Mouse (Mus musculus) limb, embryonic 14.5 days (tissue): ENCODE measurements around the gene Tifab. TPM values are rescaled to one million over a fixed set of nuclear protein-coding genes. Genes with fewer than 3 reads are reported as not detected.

Experiments used
- ATAC-seq: fragments of 200-750 bp; cut with Nextera tagmentation; 2 replicates; pipeline ENCODE4 v1.8.0; 2017; ENCODE audit warnings: low read depth, moderate number of reproducible peaks, moderate TSS enrichment; ENCODE audit not compliant: low FRiP score
- DNase-seq: peaks from one replicate; pipeline ENCODE4 v3.0.0-alpha.2; 2015; ENCODE audit warnings: low spot score
- H3K27ac ChIP-seq: fragments of 300-500 bp; sonication (generic); replicated peaks from 2 replicates; pipeline ENCODE4 v1.5.1; 2014; ENCODE audit warnings: low read depth, mild to moderate bottlenecking, low read length, moderate library complexity, mixed read lengths
- H3K27me3 ChIP-seq: fragments of 300-500 bp; sonication (generic); 2 replicates; pipeline ENCODE4 v1.6.1; 2014; ENCODE audit warnings: low read length, mixed read lengths; ENCODE audit not compliant: control insufficient read depth, insufficient read depth
- H3K36me3 ChIP-seq: fragments of 300-500 bp; sonication (generic); 2 replicates; pipeline ENCODE4 v1.6.1; 2014; ENCODE audit warnings: mild to moderate bottlenecking, low read length, moderate library complexity, mixed read lengths; ENCODE audit not compliant: control insufficient read depth, insufficient read depth
- H3K4me1 ChIP-seq: fragments of 300-500 bp; sonication (generic); 2 replicates; pipeline ENCODE4 v1.6.1; 2014; ENCODE audit warnings: antibody characterized with exemption, low read length, mixed read lengths; ENCODE audit not compliant: control insufficient read depth, insufficient read depth
- H3K4me2 ChIP-seq: fragments of 300-500 bp; sonication (generic); replicated peaks from 2 replicates; pipeline ENCODE4 v1.6.1; 2014; ENCODE audit warnings: low read depth, mild to moderate bottlenecking, low read length, moderate library complexity; ENCODE audit not compliant: severe bottlenecking
- H3K4me3 ChIP-seq: fragments of 300-500 bp; sonication (generic); replicated peaks from 2 replicates; pipeline ENCODE4 v1.5.1; 2014; ENCODE audit warnings: low read length
- H3K9ac ChIP-seq: fragments of 300-500 bp; sonication (generic); 2 replicates; pipeline ENCODE4 v1.6.1; 2014; ENCODE audit warnings: mild to moderate bottlenecking, low read depth, low read length, moderate library complexity; ENCODE audit not compliant: severe bottlenecking
- H3K9me3 ChIP-seq: fragments of 300-500 bp; sonication (generic); 2 replicates; pipeline ENCODE4 v1.6.1; 2016; ENCODE audit warnings: low read length; ENCODE audit not compliant: control insufficient read depth
- POLR2A ChIP-seq: fragments of 200-500 bp; IDR thresholded peaks from 2 replicates; pipeline ENCODE4 v1.8.0; 2012; ENCODE audit warnings: inconsistent platforms, mild to moderate bottlenecking, moderate library complexity, borderline replicate concordance; ENCODE audit not compliant: insufficient read depth, insufficient read length; ENCODE audit errors: extremely low read depth
- WGBS: fragments of 180-500 bp; shearing (Covaris S2); extraction: QIAGEN DNeasy Blood & Tissue Kit; methylation state at CpG from one replicate; pipeline ENCODE4 v1.1.7; 2014; 5-methylcytosine and 5-hydroxymethylcytosine counted together
- polyA plus RNA-seq, 2 experiments: library from polyadenylated mRNA; depleted of rRNA in 1 of 2; stranded (reverse) in 1 of 2; unstranded in 1 of 2; fragments of >200 nt; fragmentation: Nextera tagmentation in 1 of 2; extraction: Ambion mirVana in 1 of 2; gene quantifications; 2 replicates each; pipeline versions ENCODE4 v1.2.1 to v1.2.3; 2012 to 2014

Tifab gene
- polyA plus RNA-seq, 2 experiments, result 1.1 to 2.0 TPM

DNA sequence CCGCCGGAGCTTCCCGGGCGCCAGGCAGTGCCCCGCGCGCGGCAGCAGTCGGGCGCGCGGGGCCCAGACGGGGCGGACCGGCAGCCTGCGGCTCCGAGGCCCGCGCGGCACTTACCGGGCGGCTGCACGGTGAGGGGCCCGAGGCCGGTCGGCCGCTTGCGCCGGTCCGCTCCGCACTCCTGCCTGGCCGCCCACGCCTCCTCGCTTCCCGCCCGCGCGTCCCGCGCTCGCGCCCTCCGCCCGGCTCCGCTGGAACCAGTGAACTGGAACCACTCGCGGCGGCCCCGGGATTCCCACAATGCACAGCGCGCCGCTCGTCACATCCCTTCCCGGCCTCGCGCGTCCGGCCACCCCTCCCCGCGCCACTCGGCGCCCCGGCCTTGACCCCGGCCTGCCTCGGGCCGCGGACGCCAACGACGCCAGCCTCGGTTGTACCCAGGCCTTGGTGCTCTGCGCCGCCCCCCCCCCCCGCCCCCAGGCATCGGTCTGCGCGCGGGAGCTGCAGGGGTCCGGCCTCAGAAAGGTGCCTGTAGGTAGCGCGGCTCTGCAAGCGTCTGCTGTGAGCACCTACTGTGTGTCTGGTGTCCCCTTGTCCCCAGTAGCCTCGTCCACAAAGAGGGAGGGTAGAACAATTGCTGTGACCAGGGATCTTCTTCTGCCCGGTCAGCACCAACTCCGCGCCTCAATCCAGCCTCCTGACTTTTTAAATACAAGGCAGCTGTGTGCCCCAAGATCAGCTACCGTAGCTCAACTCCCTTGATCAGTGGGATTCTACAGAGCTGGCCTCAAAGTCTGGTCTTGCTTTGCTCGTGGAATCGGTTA lies 43.2 kb downstream of the Tifab start:
- peak overlapping the region; percentile 98 for H3K4me3 ChIP-seq
- TF ChIP-seq POLR2A, result peak; percentile 62; the same call in 1 of the 2 replicates
- H3K36me3 ChIP-seq, result peaks cover 7% of the 10 kb centered on the region; the same call in 1 of the 2 replicates
- peak; percentile 82 for ATAC-seq
- peak overlapping the region; percentile 88 for H3K27ac ChIP-seq
- no peaks in the 10 kb centered on the region for H3K9me3 ChIP-seq
- H3K4me2 ChIP-seq, result peak overlapping the region; percentile 90
- 4% methylated on average over 58 of the region's 89 CpGs for WGBS
- H3K4me1 ChIP-seq, result peaks cover 31% of the 10 kb centered on the region
- H3K27me3 ChIP-seq, result no peaks in the 10 kb centered on the region
- DNase-seq, result peak; percentile 78
- H3K9ac ChIP-seq, result peak overlapping the region; percentile 97

DNA sequence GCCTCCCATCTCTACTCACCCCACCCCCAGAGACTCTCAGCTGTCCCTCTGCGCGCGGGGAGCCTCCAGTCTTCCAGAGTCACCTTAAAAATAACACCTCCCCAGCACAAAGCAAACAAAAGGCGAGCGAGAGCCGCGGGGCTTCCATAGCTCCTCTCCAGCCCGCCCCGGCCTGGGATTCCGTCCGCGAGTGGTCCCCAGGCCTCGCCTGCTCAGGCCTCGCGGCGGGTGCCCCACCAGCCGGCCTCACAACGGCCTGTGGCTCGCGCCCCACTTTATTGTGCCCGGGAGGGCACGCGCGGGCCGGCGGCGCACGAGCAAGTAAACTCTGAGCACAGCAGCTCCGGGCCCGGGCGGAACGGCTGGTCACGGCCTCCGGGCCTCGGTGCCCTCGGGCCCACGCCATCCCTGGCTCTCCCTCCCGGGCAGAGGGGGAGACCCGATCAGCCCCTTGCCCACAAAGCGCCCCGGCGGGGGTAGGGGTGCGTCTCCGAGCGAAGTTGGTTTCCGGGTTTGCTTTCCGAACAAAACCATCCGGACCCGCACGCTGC lies 44.0 kb downstream of the Tifab start:
- Histone ChIP-seq H3K9me3 (no peaks in the 10 kb centered on the region), H3K9ac (peak overlapping the region; percentile 97), H3K4me1 (peaks cover 30% of the 10 kb centered on the region), H3K4me2 (peak overlapping the region; percentile 90), H3K4me3 (peak overlapping the region; percentile 98), H3K27me3 (no peaks in the 10 kb centered on the region), H3K27ac (peak overlapping the region; percentile 88), H3K36me3 (peaks cover 7% of the 10 kb centered on the region; the same call in 1 of the 2 replicates)
- ATAC-seq (0 out of 2 replicates have a peak, but pooled peaks have one; percentile 3), DNase-seq (no peak)
- no peak for TF ChIP-seq POLR2A
- WGBS, result under 1% methylated on average over 33 of the region's 50 CpGs

DNA sequence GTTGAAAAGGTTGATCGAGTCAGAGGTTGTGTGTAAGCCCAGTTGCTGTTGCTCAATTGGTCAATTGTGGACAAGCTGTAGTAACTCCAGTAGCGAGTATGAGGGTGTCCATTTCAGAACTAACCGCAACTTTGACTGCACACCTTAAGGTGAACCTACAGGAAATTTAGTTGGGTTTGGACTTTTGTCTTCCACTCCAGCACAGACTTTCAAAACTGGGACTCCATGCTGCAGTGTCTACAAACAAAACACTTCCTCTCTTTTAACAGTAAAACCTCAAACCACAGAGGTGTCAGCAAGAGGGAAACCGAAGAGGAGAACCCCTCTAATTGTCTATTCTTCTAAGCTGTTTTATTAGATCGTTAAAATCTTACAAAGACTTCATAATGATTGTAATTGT lies 44.7 kb downstream of the Tifab start:
- Histone ChIP-seq H3K4me1 (peaks cover 24% of the 10 kb centered on the region), H3K9me3 (no peaks in the 10 kb centered on the region), H3K4me3 (peak overlapping the region; percentile 98), H3K36me3 (peaks cover 7% of the 10 kb centered on the region; the same call in 1 of the 2 replicates), H3K27me3 (no peaks in the 10 kb centered on the region), H3K9ac (peak overlapping the region; percentile 97), H3K27ac (no peak overlapping the region), H3K4me2 (peak overlapping the region; percentile 90)
- ATAC-seq, result no peak
- WGBS, result 34% methylated on average over 5 of the region's 5 CpGs
- no peak for TF ChIP-seq POLR2A
- no peak for DNase-seq

DNA sequence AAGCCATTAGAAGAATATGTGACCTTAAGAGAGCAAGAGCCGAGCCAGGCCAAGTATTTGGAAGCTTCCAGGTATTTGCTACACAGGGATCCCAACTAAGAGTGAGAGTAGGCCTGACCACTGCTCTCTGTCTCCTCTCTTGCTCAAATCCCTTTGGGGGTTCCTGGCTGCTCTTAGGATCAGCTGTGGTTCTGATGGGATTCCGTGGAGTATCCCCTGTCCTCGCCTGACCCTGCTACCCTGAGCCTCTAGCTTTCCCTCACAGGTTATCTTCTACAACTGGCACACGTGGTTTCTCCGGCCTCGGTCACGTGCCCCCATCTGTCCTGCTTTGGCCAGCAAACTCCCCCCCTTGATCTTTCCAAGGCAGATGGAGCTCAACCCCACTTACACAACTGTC lies 45.7 kb downstream of the Tifab start:
- no peak for DNase-seq
- Histone ChIP-seq H3K4me1 (peaks cover 19% of the 10 kb centered on the region), H3K27me3 (no peaks in the 10 kb centered on the region), H3K9ac (0 out of 2 replicates have a peak overlapping the region, but pooled peaks have one; percentile 31), H3K9me3 (no peaks in the 10 kb centered on the region), H3K27ac (no peak overlapping the region), H3K4me2 (peak overlapping the region; percentile 90), H3K4me3 (peak overlapping the region; percentile 98; the same call in 1 of the 2 replicates), H3K36me3 (peaks cover 12% of the 10 kb centered on the region)
- 77% methylated on average over 7 of the region's 7 CpGs for WGBS
- no peak for TF ChIP-seq POLR2A
- ATAC-seq, result no peak

DNA sequence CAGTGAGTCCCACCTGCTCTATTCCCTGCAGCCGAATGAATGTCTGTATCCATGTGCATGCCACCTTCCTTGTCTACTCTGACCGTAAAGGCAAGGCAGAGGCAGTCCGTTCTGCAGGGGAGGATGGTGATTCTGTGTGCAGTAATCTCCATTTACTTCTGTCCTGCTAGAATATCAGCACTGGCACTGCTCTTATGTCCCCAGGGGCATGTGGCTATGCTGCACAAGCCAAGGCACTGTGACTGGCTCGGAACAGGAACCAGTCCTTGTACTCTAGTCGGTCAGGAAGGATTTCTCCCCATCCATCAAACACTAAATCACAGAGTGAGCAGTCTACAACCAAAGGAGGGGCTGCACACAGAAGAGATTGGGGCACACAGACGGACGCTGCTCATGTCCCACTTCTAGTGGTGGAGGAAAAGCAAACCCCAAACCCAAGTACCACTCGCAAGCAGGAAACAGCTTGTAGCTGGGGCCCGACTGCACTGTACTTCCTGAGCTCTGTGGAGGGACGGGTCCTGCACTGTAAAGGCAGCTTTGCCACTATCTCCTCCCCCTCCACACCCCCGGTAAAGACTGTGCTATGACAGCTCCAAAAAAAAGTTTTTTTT lies 46.3 kb downstream of the Tifab start:
- WGBS, result 58% methylated on average over 11 of the region's 11 CpGs
- no peaks in the 10 kb centered on the region for H3K27me3 ChIP-seq
- H3K4me1 ChIP-seq, result peaks cover 19% of the 10 kb centered on the region
- H3K27ac ChIP-seq, result no peak overlapping the region
- no peak overlapping the region for H3K4me2 ChIP-seq
- no peak for TF ChIP-seq POLR2A
- H3K9me3 ChIP-seq, result no peaks in the 10 kb centered on the region
- DNase-seq, result no peak
- peaks cover 17% of the 10 kb centered on the region for H3K36me3 ChIP-seq
- ATAC-seq, result no peak
- no peak overlapping the region for H3K9ac ChIP-seq
- no peak overlapping the region for H3K4me3 ChIP-seq
